Mouse (Mus musculus): ENCODE results near the gene Slco2a1.

The Slco2a1 gene

GRCm38 (mm10) chr9:102981791-102982190 is 6.7 kb upstream of the Slco2a1 start:
- no peak for DNase-seq (ENCODE audit: extremely low read depth, insufficient read length, low spot score)

- no peak for DNase-seq (ENCODE audit: extremely low read depth, insufficient read length, low spot score)
Observed at GRCm38 (mm10) chr9:102982376-102982775, 6.1 kb upstream of the Slco2a1 start.

- no peak for DNase-seq (ENCODE audit: extremely low read depth, insufficient read length, low spot score)
Observed at GRCm38 (mm10) chr9:102985111-102985510, 3.4 kb upstream of the Slco2a1 start.

GRCm38 (mm10) chr9:102985939-102986338 is 2.6 kb upstream of the Slco2a1 start:
- DNase-seq (ENCODE audit: extremely low read depth, insufficient read length, low spot score) = no peak

- no peak for DNase-seq (ENCODE audit: extremely low read depth, insufficient read length, low spot score)
Observed at GRCm38 (mm10) chr9:102990306-102991133, 2.0 kb downstream of the Slco2a1 start.

GRCm38 (mm10) chr9:102991134-102991406 is 2.6 kb downstream of the Slco2a1 start:
- no peak for DNase-seq (ENCODE audit: extremely low read depth, insufficient read length, low spot score)

GRCm38 (mm10) chr9:102992877-102993276 is 4.4 kb downstream of the Slco2a1 start:
- peak; percentile 60 for DNase-seq (ENCODE audit: extremely low read depth, insufficient read length, low spot score)

- DNase-seq (ENCODE audit: extremely low read depth, insufficient read length, low spot score) = peak; percentile 70
Observed at GRCm38 (mm10) chr9:102993764-102994163, 5.3 kb downstream of the Slco2a1 start.

GRCm38 (mm10) chr9:102995800-102996635 is 7.5 kb downstream of the Slco2a1 start:
- DNase-seq (ENCODE audit: extremely low read depth, insufficient read length, low spot score) = no peak

- DNase-seq (ENCODE audit: extremely low read depth, insufficient read length, low spot score) = no peak
Observed at GRCm38 (mm10) chr9:103000384-103000783, 11.9 kb downstream of the Slco2a1 start.

- DNase-seq (ENCODE audit: extremely low read depth, insufficient read length, low spot score) = peak; percentile 26
Observed at GRCm38 (mm10) chr9:103004343-103004742, 15.8 kb downstream of the Slco2a1 start.

GRCm38 (mm10) chr9:103007699-103008078 is 19.2 kb downstream of the Slco2a1 start:
- DNase-seq (ENCODE audit: extremely low read depth, insufficient read length, low spot score) = peak; percentile 73

GRCm38 (mm10) chr9:103008079-103008855 is 19.8 kb downstream of the Slco2a1 start:
- peak; percentile 82 for DNase-seq (ENCODE audit: extremely low read depth, insufficient read length, low spot score)

- no peak for DNase-seq (ENCODE audit: extremely low read depth, insufficient read length, low spot score)
Observed at GRCm38 (mm10) chr9:103010161-103010560, 21.6 kb downstream of the Slco2a1 start.

- DNase-seq (ENCODE audit: extremely low read depth, insufficient read length, low spot score) = peak; percentile 28
Observed at GRCm38 (mm10) chr9:103013366-103013765, 24.9 kb downstream of the Slco2a1 start.

- no peak for DNase-seq (ENCODE audit: extremely low read depth, insufficient read length, low spot score)
Observed at GRCm38 (mm10) chr9:103014686-103015085, 26.2 kb downstream of the Slco2a1 start.

- no peak for DNase-seq (ENCODE audit: extremely low read depth, insufficient read length, low spot score)
Observed at GRCm38 (mm10) chr9:103024116-103024515, 35.6 kb downstream of the Slco2a1 start.

- DNase-seq (ENCODE audit: extremely low read depth, insufficient read length, low spot score) = no peak
Observed at GRCm38 (mm10) chr9:103027150-103027889, 38.8 kb downstream of the Slco2a1 start.

GRCm38 (mm10) chr9:103029012-103029411 is 40.5 kb downstream of the Slco2a1 start:
- DNase-seq (ENCODE audit: extremely low read depth, insufficient read length, low spot score) = no peak

GRCm38 (mm10) chr9:103030041-103030440 is 41.5 kb downstream of the Slco2a1 start:
- DNase-seq (ENCODE audit: extremely low read depth, insufficient read length, low spot score) = no peak
